Comparison of ENCODE assay signal across 9 mouse cellular contexts in the genomic region with DNA sequence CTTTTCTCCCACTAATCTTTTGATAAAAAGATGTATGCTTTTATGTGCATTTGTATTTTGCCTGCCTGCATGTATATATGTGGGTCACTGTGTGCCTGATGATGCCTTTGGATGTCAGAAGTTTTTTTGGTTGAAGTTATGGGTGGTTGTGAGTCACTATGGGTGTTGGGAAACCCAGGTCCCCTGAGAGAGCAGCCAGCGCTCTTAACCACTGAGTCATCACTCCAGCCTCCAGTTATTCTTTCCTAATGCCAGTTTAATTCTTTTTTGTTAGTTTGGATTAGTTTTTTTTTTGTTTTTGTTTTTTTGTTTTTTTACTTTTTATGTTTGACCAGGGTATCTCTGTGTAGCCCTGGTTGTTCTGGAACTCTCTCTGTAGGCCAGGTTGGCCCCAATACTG. TPM values are rescaled to one million over a fixed set of nuclear protein-coding genes. Genes with fewer than 3 reads are reported as not detected.
DNase-seq lines count a peak whose midpoint lies in the region; ATAC-seq lines count a peak whose summit lies in the region.
"Had no signal": no experiment of that assay in that cellular context is flagged by ENCODE, and none has a peak within 500 bp of the region (broad histone marks: within the 10 kb centered on the region; RNA-seq: fewer than 3 reads in every experiment).

No protein-coding gene starts in this region.

- H3K4me1 ChIP-seq in hindbrain, embryonic 11.5 days (replicated peaks; ENCODE audit: control insufficient read depth, insufficient read depth, low read length), result peaks cover under 1% of the 10 kb centered on the region; the same call in 1 of the 2 replicates
- peaks cover 11% of the 10 kb centered on the region for H3K4me1 ChIP-seq in hindbrain, embryonic 13.5 days (replicated peaks)
- H3K4me1 ChIP-seq in liver, embryonic 15.5 days (replicated peaks), result peaks cover 72% of the 10 kb centered on the region

- no peak overlapping the region for H3K4me2 ChIP-seq in hindbrain, embryonic 11.5 days (replicated peaks; ENCODE audit: low read depth, low read length)
- no peak overlapping the region for H3K4me2 ChIP-seq in hindbrain, embryonic 13.5 days
- H3K4me2 ChIP-seq in liver, embryonic 15.5 days, result no peak overlapping the region

- H3K27ac ChIP-seq in hindbrain, embryonic 11.5 days (ENCODE audit: low read depth, low read length), result peak overlapping the region; percentile 14; the same call in 1 of the 2 replicates
- H3K27ac ChIP-seq in hindbrain, embryonic 13.5 days, result no peak overlapping the region
- H3K27ac ChIP-seq in liver, embryonic 15.5 days (replicated peaks), result peak overlapping the region; percentile 93

- 67% methylated on average over 1 of the region's 1 CpGs for WGBS in hindbrain, embryonic 11.5 days
- WGBS in hindbrain, embryonic 13.5 days, result 70% methylated on average over 1 of the region's 1 CpGs
- WGBS in liver, embryonic 15.5 days (ENCODE audit: insufficient replicate concordance), result 66% methylated on average over 1 of the region's 1 CpGs

- no peaks in the 10 kb centered on the region for H3K9me3 ChIP-seq in hindbrain, embryonic 11.5 days (ENCODE audit: control insufficient read depth, low read length)
- H3K9me3 ChIP-seq in hindbrain, embryonic 13.5 days, result no peaks in the 10 kb centered on the region
- no peaks in the 10 kb centered on the region for H3K9me3 ChIP-seq in liver, embryonic 15.5 days (replicated peaks)

- no peak overlapping the region for H3K9ac ChIP-seq in hindbrain, embryonic 11.5 days (ENCODE audit: low read depth, low read length)
- no peak overlapping the region for H3K9ac ChIP-seq in hindbrain, embryonic 13.5 days
- H3K9ac ChIP-seq in liver, embryonic 15.5 days, result 0 out of 2 replicates have a peak overlapping the region, but pooled peaks have one; percentile 50

- no peaks in the 10 kb centered on the region for H3K36me3 ChIP-seq in hindbrain, embryonic 11.5 days (ENCODE audit: control insufficient read depth, insufficient read depth, low read length)
- H3K36me3 ChIP-seq in hindbrain, embryonic 13.5 days, result no peaks in the 10 kb centered on the region
- no peaks in the 10 kb centered on the region for H3K36me3 ChIP-seq in liver, embryonic 15.5 days (replicated peaks)

- intact Hi-C loops in gastrocnemius, postnatal 14 days (cut with DNase I; ENCODE audit: low total_unique reads), result no loop called here

- ATAC-seq in hindbrain, embryonic 11.5 days (ENCODE audit: low FRiP score), result no peak
- ATAC-seq in hindbrain, embryonic 13.5 days (ENCODE audit: low FRiP score), result no peak
- no peak for ATAC-seq in liver, embryonic 15.5 days (ENCODE audit: insufficient read depth)
- ATAC-seq in activated CD4-positive, CD25-positive, alpha-beta regulatory T cell, adult 4 months, result no peak

- H3K4me3 ChIP-seq in hindbrain, embryonic 11.5 days (ENCODE audit: low read depth, low read length), result no peak overlapping the region
- no peak overlapping the region for H3K4me3 ChIP-seq in hindbrain, embryonic 13.5 days
- H3K4me3 ChIP-seq in liver, embryonic 15.5 days (replicated peaks), result no peak overlapping the region

- no peak for DNase-seq in hindbrain, embryonic 11.5 days (ENCODE audit: low spot score)
- DNase-seq in MN1 (ENCODE audit: low spot score), result peak; percentile 84
- peak; percentile 55 for DNase-seq in gastrocnemius, postnatal 14 days
- no peak for DNase-seq in natural killer cell, adult 2 months (ENCODE audit: low spot score in 2 of 2)
- DNase-seq in left cerebral cortex, adult 8-10 months (ENCODE audit: low spot score in 2 of 2), result no peak
- DNase-seq: thymus, postnatal 36 days had no signal

- H3K27me3 ChIP-seq in hindbrain, embryonic 11.5 days (ENCODE audit: control insufficient read depth, insufficient read depth, low read length), result no peaks in the 10 kb centered on the region
- no peaks in the 10 kb centered on the region for H3K27me3 ChIP-seq in hindbrain, embryonic 13.5 days
- no peaks in the 10 kb centered on the region for H3K27me3 ChIP-seq in liver, embryonic 15.5 days

RNA-seq across cellular contexts. Expression of gene Parp16, which starts 5.5 kb away (rescaled TPM):
- 4.0 and 6.5 TPM in 2 replicates for polyA plus RNA-seq in hindbrain, embryonic 11.5 days (2014; fragmentation: Nextera tagmentation; extraction: Ambion mirVana)
- polyA plus RNA-seq in hindbrain, embryonic 13.5 days (2015; fragmentation: Nextera tagmentation; extraction: Ambion mirVana), result 5.9 and 6.1 TPM in 2 replicates
- 1 to 10 TPM; 4.9 to 5.4 TPM for total RNA-seq in gastrocnemius, postnatal 14 days (2021)
- 9.5 and 10.2 TPM in 2 replicates for polyA plus RNA-seq in liver, embryonic 15.5 days (2015; fragmentation: Nextera tagmentation; extraction: Ambion mirVana)
- polyA plus RNA-seq in activated CD4-positive, CD25-positive, alpha-beta regulatory T cell, adult 4 months (2017; shearing (Covaris generic)), result 1 to 10 TPM; 5.7 to 6.6 TPM
- 1 to 10 TPM; 3.4 to 4.8 (median 4.0) TPM for total RNA-seq in left cerebral cortex, adult 8-10 months (2022)

RNA-seq across cellular contexts. Expression of gene Igdcc3, which starts 59.6 kb away (rescaled TPM):
- polyA plus RNA-seq in hindbrain, embryonic 11.5 days (2014; fragmentation: Nextera tagmentation; extraction: Ambion mirVana), result 46.0 and 49.6 TPM in 2 replicates
- polyA plus RNA-seq in hindbrain, embryonic 13.5 days (2015; fragmentation: Nextera tagmentation; extraction: Ambion mirVana), result 13.8 and 15.5 TPM in 2 replicates
- under 1 TPM; 0.37 to 0.58 TPM for total RNA-seq in gastrocnemius, postnatal 14 days (2021)
- polyA plus RNA-seq in liver, embryonic 15.5 days (2015; fragmentation: Nextera tagmentation; extraction: Ambion mirVana), result 0.07 and 0.08 TPM in 2 replicates
- polyA plus RNA-seq in activated CD4-positive, CD25-positive, alpha-beta regulatory T cell, adult 4 months (2017; shearing (Covaris generic)), result not detected
- total RNA-seq in left cerebral cortex, adult 8-10 months (2022), result 1 to 10 TPM; 1.2 to 2.1 (median 1.2) TPM

Comparison
In these comparisons a context has a peak if more than half of its experiments do, and no peak if none do; other contexts are left out.
1. DNase-seq: peak in MN1 (single experiment) and gastrocnemius, postnatal 14 days (single experiment); none in hindbrain, embryonic 11.5 days (single experiment), natural killer cell, adult 2 months (0 of 2) and left cerebral cortex, adult 8-10 months (0 of 2).
2. RNA of gene Igdcc3, which starts 59.6 kb away (polyA plus RNA-seq): 46.0 to 49.6 TPM in hindbrain, embryonic 11.5 days and 13.8 to 15.5 TPM in hindbrain, embryonic 13.5 days; 0.07 to 0.08 TPM in liver, embryonic 15.5 days and not detected in activated CD4-positive, CD25-positive, alpha-beta regulatory T cell, adult 4 months; every median in the first group is over 10 times any median in the second.